20 mouse cellular contexts compared by ENCODE assay signal in the genomic region with DNA sequence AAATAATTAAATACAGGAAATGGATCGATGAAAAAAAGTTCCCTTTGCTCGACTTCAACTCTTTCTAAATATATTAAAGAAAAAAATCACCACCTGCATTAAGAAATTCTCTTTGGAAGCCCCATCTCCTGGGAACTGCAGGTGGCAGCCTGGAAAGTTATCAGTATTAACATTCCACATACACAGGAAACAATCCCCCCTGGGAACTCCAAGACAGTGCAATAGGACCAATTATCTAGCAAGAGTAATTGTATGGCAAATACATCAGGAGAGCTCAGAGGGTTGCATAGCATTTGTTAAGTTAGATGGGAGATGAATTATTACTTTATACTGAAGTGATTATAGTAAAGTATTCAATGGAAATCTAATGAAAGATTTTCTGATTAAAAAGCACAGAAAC.
"Had no signal": no experiment of that assay in that cellular context is flagged by ENCODE, and none has a peak within 500 bp of the region (broad histone marks: within the 10 kb centered on the region; RNA-seq: fewer than 3 reads in every experiment).

No protein-coding gene starts in this region.

- H3K4me2 ChIP-seq: liver, embryonic 15.5 days; lung, embryonic 15.5 days; midbrain, embryonic 11.5 days; midbrain, embryonic 15.5 days; neural tube, embryonic 12.5 days had no signal

- ATAC-seq: liver, postnatal 0 days; lung, postnatal 0 days; midbrain, embryonic 15.5 days had no signal

- H3K27ac ChIP-seq: liver, embryonic 15.5 days; lung, embryonic 15.5 days; macrophage; midbrain, embryonic 15.5 days; neural tube, embryonic 12.5 days had no signal

- DNase-seq: liver, postnatal 0 days; lung, adult 2 months; lung, postnatal 14 days; lung, postnatal 36 days; retina, postnatal 1 day; right cerebral cortex, adult 18-20 months; right cerebral cortex, postnatal 25 days; right cerebral cortex, postnatal 4 days; spleen, adult 18-20 months; thymus, adult 18-20 months; thymus, postnatal 14 days; thymus, postnatal 36 days had no signal

- H3K36me3 ChIP-seq: liver, embryonic 15.5 days; lung, embryonic 15.5 days; midbrain, embryonic 15.5 days; neural tube, embryonic 12.5 days had no signal

- H3K27me3 ChIP-seq: liver, embryonic 15.5 days; lung, embryonic 15.5 days; megakaryocyte, embryonic 14.5 days; midbrain, embryonic 15.5 days; neural tube, embryonic 12.5 days had no signal

- H3K9ac ChIP-seq: liver, embryonic 15.5 days; liver, postnatal 0 days; lung, embryonic 15.5 days; midbrain, embryonic 15.5 days; neural tube, embryonic 12.5 days had no signal

- H3K4me1 ChIP-seq: liver, embryonic 15.5 days; lung, embryonic 15.5 days; megakaryocyte, embryonic 14.5 days; midbrain, embryonic 15.5 days; neural tube, embryonic 12.5 days had no signal

- H3K9me3 ChIP-seq: liver, embryonic 15.5 days; lung, embryonic 15.5 days; midbrain, embryonic 15.5 days; neural tube, embryonic 12.5 days had no signal

- H3K4me3 ChIP-seq: liver, embryonic 15.5 days; lung, embryonic 15.5 days; megakaryocyte, embryonic 14.5 days; midbrain, embryonic 15.5 days; neural tube, embryonic 12.5 days had no signal
